Mouse (Mus musculus) mouse trophoblast stem cell (cell line): ENCODE measurements around the gene Zfp827.
"Not testable (repeated sequence)": the region's sequence is repeated elsewhere in the genome, so short reads cannot be mapped to it uniquely, and the experiment has no call there.

Experiments used
- in situ Hi-C, 2 experiments: fragments of 300-500 bp; cut with MseI, MboI; formaldehyde crosslinking; loops; 2 replicates in 1 of 2; 3 replicates in 1 of 2; pipeline ENCODE4 v1.15.1; 2025

The Zfp827 gene

GRCm38 (mm10) chr8:79112480-79112879 lies 84.2 kb downstream of the Zfp827 start:
- in situ Hi-C loops = no loop called here

GRCm38 (mm10) chr8:79113533-79113932 lies 85.3 kb downstream of the Zfp827 start:
- in situ Hi-C loops = no loop called here

GRCm38 (mm10) chr8:79114561-79114960 lies 86.3 kb downstream of the Zfp827 start:
- in situ Hi-C loops = no loop called here

GRCm38 (mm10) chr8:79116436-79116835 lies 88.2 kb downstream of the Zfp827 start:
- in situ Hi-C loops = no loop called here

GRCm38 (mm10) chr8:79117711-79118110 lies 89.5 kb downstream of the Zfp827 start:
- in situ Hi-C loops = no loop called here

- in situ Hi-C loops = no loop called here
These were observed 93.4 kb downstream of the Zfp827 start for GRCm38 (mm10) chr8:79121614-79122013.

- in situ Hi-C loops = no loop called here
These were observed 96.0 kb downstream of the Zfp827 start for GRCm38 (mm10) chr8:79124231-79124630.

- in situ Hi-C loops = no loop called here
These were observed 99.1 kb downstream of the Zfp827 start for GRCm38 (mm10) chr8:79127211-79127816.

- in situ Hi-C loops = not testable (repeated sequence)
These were observed 100.3 kb downstream of the Zfp827 start for GRCm38 (mm10) chr8:79128534-79128933.

- in situ Hi-C loops = no loop called here
These were observed 111.4 kb downstream of the Zfp827 start for GRCm38 (mm10) chr8:79139614-79140013.

- in situ Hi-C loops = no loop called here
These were observed 112.7 kb downstream of the Zfp827 start for GRCm38 (mm10) chr8:79140981-79141380.

GRCm38 (mm10) chr8:79141592-79141991 lies 113.4 kb downstream of the Zfp827 start:
- in situ Hi-C loops = no loop called here

- in situ Hi-C loops = no loop called here
These were observed 115.5 kb downstream of the Zfp827 start for GRCm38 (mm10) chr8:79143729-79144128.

- in situ Hi-C loops = no loop called here
These were observed 117.0 kb downstream of the Zfp827 start for GRCm38 (mm10) chr8:79145210-79145609.

- in situ Hi-C loops = no loop called here
These were observed 117.4 kb downstream of the Zfp827 start for GRCm38 (mm10) chr8:79145626-79146025.

- in situ Hi-C loops = no loop called here
These were observed 120.6 kb downstream of the Zfp827 start for GRCm38 (mm10) chr8:79148799-79149198.

GRCm38 (mm10) chr8:79149880-79150279 lies 121.6 kb downstream of the Zfp827 start:
- in situ Hi-C loops = no loop called here

GRCm38 (mm10) chr8:79150544-79151192 lies 122.4 kb downstream of the Zfp827 start:
- in situ Hi-C loops = no loop called here

GRCm38 (mm10) chr8:79151644-79152043 lies 123.4 kb downstream of the Zfp827 start:
- in situ Hi-C loops = no loop called here

- in situ Hi-C loops = no loop called here
These were observed 125.0 kb downstream of the Zfp827 start for GRCm38 (mm10) chr8:79153201-79153600.

GRCm38 (mm10) chr8:79153637-79154036 lies 125.4 kb downstream of the Zfp827 start:
- in situ Hi-C loops = no loop called here

- in situ Hi-C loops = no loop called here
These were observed 127.4 kb downstream of the Zfp827 start for GRCm38 (mm10) chr8:79155556-79156161.

- in situ Hi-C loops = no loop called here
These were observed 129.1 kb downstream of the Zfp827 start for GRCm38 (mm10) chr8:79157366-79157765.
